Mouse (Mus musculus): ENCODE data around the gene Rai1.

Gene Rai1

DNA sequence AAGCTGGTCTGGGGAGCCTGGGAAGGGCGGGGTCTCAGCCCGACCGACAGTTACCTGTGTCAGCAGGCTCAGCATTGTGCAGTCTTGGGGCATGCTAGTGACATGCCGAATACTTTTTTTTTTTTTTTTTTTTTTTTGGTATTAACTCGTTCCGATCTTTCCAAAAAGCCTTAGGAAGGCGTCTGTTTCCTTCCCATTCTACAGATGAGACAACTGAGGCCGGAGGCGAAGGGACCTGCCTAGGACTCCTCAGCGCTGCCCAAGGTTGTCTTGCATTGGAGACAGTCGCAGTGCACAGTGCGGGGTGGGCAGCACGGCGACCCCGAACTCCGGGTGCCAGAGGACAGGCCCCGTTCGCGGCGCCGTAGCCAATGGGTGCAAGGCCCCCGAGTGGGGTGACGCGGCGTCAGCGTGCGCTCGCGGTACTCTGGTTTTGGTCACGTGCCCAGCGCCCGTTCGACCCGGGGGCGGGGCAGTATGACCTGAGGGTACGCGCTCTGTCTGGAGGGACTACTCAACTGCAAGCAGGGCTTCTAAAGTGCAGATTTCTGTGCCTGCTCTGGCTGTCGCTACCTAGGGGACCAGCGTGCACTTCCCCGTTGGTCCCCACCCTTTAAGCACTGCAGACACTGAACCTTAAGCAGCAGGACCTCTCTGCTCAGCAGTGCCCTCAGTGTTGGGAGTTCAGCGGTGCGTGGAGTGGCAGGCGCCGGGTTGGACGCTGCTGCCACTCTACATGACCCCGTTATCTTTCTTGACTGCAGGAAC, 117.8 kb downstream of the Rai1 start, which contains the start of gene Srebf1:
Gene Srebf1, minus strand, starts transcription at position 113 of the 768 bp plus-strand sequence.
- peak; percentile 66 for DNase-seq

DNA sequence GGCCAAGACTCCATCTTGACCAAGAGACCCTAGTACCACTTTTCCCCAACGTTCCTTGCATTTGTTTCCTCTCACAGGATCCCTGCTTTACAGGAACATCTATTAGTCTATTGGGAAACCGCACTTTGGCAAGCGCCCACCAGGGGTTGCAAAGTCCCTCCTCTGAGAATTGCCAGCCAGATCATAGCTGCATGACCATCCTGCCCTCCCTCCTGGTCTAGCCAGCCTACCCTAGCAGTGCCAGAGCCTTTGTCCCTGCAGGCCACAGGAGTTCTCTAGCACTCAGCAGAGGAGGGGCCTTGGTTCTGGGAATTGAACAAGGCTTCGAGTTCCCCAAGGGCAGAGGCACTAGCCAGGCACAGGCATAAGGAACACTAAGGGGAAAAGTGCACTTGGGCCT, 119.9 kb downstream of the Rai1 start:
- no peak for DNase-seq

DNA sequence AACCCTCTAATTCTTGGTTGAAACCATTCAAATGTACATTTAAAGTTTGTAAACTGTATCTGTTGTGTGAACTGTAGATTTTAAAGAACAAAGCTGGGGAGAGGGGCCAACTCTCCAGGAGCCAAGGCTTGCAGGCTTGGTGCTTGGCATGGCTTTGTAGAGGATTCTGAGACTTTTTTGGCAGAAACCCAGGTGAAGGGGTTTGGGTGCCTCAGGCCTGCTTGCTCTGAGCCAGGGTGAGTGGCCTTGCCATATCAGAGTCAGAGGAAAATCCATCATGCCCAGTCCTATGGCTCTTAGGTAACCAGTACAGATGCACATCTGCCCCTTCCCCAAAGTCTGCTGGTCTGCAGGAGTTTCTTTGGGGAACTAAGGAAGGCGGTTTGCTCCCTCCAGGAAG, 121.1 kb downstream of the Rai1 start:
- no peak for DNase-seq

DNA sequence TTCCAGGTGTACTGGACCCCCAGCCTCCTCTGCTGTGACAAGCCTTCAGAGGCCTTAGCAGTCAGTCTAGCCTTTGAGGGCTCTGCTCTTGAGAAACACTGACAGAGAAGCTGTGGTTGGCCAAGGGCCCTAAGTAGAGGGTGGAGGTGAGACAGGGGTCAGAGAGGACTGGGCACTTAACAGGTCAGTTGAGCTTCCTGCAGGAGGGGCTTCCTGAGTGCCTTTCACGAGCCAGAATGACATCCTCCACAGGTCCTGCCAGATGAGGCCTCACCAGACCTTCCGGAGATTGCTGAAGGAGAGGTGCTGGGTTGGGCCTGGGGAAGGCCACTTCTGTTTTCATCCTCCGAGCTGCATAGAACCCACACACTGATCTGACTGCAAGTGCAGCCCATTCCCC, 123.7 kb downstream of the Rai1 start:
- DNase-seq: no peak

DNA sequence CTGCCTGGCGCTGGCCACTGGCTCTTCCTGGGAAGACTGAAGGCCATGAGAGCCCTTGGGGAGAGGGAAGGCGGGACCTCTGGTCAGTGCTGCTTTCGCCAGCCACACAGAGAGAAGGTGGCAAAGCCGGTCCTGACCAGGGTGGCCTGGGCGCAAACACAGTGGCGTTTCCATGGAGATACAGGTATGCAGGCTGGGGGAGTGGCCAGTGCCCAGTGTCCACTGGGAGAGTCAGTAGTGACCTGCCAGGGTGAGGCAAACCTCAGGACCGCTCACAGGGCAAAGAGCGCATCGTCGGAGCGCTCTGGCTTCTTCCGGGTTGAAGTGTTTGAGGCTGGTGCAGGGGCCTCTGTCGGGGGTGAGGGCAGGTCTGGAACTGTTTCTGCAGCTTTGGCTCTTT, 125.0 kb downstream of the Rai1 start:
- no peak for DNase-seq

DNA sequence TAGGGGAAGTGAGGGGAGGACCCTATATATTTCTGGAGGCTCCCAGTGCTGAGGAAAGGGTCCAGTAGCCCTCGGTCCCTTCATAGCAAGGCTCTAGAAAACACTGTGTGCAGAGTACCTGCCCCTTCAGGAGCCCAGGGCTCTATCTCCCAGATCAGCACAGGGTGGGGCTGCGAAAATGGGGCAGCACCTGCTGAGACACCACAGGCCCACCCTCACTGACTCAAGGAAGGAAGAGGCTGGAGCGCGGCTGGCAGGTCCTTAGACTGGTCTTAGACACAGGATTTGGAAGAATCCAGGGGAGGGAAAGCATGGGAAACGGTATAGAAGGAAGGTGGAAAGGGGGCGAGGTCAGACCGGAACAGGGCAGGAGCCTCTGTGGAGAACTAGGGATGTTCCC, 125.7 kb downstream of the Rai1 start:
- no peak for DNase-seq

DNA sequence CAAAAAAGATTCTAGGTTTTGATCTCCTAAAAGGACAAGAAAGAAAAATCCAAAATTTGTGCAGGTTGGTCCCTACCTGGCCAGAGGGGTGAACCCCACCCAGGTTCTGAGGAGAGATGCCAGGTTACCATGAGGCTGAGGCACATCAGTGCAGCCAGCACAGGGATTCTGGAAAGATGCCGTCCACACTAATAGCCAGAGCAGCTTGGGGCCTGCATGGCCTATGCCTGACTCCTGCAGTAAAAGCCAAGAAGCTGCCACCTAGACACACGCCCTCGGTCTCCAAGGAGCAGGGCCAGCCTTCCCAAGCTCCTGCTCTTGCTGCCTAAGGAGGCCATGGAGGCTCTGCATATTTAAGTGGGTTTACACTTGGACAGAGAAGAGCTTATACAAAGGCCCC, 126.5 kb downstream of the Rai1 start:
- no peak for DNase-seq

DNA sequence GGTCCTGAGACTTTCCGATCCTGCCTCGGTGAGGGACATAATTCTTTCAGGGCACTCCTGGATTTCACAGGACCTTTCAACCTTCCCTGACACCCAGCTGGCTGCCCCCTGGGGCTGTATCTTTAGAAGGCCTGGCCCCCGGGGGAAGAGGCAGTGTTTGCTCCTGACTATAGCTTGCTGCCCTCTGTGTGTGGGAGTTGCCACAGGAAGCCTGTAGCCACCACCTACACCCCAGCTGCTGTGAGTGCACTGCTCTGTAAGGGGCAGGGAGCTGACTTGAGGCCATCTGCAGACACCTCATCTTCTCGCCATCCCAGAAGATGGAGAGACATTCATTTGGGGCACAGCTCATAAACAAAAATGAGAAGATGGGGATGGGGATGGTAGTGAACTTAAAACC, 127.1 kb downstream of the Rai1 start:
- DNase-seq: no peak

DNA sequence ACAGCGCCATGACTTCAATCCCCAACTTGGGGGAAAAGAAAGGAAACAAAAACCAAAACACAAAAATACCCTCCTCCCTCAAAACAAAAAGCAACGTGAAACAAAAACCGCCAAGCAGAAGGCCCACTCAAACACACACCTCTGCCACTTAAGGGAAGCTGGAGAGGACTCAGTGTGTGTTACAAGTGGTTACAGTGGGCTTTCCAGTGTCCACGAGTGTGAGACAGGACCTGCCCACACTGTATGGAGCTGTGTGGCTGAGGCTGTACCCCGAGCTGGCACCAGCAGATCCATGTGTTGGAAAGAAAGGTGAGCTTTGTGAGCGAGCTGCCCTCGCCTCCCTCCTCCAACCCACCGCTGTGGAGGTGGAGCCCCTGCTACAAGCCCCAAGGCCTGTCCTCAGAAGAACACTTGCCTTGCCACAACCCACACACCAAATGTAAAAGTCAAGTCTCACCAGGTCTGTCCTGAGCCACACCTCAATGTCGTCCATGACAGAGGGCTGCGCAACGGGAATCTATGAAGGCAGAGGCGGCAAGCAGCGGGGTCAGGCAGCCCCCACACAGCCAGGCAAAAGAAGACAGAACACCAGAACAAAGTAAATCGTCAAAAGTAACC, 127.7 kb downstream of the Rai1 start:
- no peak for DNase-seq

DNA sequence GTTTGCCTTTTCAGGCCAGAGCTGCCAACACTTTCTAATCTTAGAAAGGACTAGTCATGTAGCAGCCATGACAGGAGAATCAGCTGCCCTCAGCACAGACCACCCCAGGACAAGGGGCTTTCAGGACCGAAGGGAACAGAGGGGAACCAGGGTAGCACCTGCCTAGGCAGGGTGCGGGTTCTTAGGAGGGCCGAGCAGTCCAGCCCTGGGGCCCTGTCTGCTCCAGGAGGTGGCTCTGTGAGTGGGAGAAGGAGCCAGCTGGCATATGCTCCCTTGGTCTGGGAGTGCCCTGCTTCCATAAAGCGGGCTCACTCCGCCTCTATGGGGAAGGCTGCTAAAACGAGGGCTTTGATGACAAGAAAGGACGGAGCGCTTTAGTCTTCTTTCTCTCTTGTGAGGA, 128.4 kb downstream of the Rai1 start:
- peak; percentile 70 for DNase-seq

DNA sequence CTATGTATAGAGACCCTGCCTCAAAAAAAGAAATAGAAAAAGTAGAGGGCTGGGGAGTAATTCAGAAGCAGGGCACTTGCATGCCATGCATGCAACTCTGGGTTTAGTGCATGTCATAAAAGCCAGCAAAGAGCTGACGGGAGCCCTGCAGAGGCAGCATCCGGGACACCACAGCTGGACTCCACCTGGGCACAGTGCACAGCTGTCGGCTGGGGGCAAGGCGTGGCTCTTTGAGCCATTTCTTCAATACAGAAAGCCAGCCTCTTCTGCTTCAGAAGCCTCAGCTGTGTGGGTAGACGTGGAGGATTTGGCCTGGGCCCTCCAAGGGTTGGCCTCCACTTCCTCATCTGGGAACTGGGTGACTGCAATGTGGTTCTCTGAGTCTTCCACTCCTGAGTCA, 130.5 kb downstream of the Rai1 start:
- no peak for DNase-seq

DNA sequence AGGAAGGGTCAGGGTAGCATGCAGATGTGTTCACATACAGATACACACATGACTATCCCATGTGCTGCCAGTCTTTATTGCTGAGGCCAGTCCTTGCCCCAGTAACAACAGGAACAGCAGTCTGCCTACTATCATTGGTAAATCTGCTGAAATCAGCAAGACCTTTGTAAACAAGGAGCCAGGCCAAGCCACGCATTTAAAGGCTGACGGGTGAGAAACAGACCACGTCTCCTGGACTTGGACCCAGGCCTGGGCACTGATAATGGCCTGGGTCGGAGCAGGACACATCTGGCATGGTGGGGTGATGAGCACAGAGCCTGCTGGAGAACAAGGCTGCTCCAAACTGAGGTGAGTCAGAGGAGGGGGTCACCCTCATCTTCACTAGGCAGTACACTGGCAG, 135.7 kb downstream of the Rai1 start:
- DNase-seq: no peak

DNA sequence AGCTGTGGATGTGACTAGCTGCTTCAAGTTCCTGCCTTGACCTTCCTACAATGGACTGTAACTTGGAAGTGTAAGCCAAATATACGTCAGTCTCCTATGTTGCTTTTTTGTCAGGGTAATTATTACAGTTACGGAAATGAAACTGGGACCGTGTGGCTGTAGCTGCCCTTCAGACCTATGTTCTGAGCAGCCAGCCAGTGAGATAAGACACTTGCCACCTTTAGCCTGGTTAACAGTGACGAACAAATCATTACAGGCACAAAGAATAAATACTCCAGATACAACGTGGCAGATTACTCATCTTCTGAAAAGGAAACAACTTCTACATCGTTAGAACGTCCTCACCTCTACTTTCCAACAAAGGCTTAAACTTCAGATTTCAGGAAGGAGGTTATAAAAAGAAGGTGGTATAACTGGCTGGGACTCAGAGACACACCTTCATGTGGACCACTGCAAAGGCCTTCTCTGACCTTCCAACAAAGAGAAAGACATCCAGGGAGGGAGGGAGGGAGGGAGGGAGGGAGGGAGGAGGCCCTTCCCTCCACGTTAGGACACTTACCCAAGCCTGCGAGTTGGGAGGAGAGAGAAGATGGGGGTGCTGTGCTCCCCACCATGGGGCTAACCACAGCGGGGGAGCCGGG, 139.8 kb downstream of the Rai1 start:
- no peak for DNase-seq

DNA sequence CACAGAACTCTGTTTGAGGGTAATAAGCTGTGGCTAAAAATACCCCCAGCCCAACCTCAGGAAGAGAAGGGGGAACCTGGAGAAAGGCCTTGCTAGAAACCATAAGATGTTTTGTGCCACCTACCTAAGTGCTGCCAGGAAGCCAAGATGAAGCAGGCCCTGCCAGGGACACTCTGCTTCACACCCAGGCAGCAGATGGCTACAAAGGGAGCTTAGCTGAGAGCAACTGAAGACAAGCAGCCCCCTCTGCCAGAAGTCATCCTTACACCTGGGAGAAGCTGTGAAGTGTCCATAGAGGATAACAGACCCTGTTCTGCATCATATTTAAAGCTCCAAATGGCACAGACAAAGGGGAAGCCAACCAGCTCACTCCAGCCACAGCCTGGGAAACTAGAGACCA, 141.3 kb downstream of the Rai1 start:
- no peak for DNase-seq

DNA sequence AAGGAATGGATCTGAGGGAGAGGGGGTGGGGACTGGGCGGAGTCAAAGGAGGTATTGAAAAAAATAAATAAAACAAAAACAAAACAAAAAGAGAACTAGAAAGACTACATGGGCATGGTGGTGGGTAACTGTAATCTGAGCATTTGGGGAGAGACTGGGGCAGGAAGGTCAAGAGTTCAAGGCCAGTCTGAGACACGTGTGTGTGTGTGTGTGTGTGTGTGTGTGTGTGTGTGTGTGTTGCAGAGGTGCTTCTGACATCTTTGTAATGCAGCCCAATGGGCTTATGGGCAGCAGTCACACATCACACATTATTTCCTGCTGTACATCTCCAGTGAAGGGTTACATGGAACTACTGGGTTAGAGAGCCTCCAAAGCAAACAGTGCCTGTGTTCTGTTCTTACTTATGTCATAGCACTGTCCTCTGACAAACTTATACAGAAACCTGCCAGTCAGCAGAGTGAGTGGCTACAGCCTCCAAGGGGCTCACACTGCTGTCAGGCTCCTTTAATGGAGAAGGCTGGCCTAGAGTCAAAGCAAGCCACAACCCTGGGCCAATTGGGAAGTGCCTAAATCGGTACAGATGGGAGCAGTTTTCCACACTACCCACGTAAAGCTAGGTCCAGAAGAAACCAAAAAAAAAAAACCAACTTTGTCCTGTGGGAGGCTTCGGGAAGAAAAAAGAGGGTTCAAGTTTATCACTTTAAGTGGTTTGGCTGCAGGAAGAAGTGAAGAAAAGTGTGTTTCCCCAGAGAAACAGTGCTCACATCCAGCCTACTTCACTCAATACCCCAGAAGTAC, 143.1 kb downstream of the Rai1 start:
- peak; percentile 54 for DNase-seq
